Mouse (Mus musculus): Measurements from ENCODE around the gene Ccdc70. TPM values are rescaled to one million over a fixed set of nuclear protein-coding genes. Genes with fewer than 3 reads are reported as not detected.
"Not testable (repeated sequence)": the region's sequence is repeated elsewhere in the genome, so short reads cannot be mapped to it uniquely, and the experiment has no call there.

The Ccdc70 gene
- polyA plus RNA-seq (2012; rRNA removed) (not detected in 2 replicates), polyA plus RNA-seq (2014; fragmentation: Nextera tagmentation; extraction: Ambion mirVana) (not detected in 2 replicates)

- Histone ChIP-seq H3K4me3 (ENCODE audit: insufficient read depth in 1 of 2, low read depth in 2 of 2, low read length in 2 of 2) (no peak within 1 kb of the TSS), H3K4me2 (ENCODE audit: low read depth) (no peak within 1 kb of the TSS), H3K4me1 (replicated peaks; ENCODE audit: control insufficient read depth in 2 of 2, insufficient read depth in 2 of 2, low read length in 1 of 2) (no peaks in the 10 kb centered on the region), H3K9me3 (ENCODE audit: control insufficient read depth, low read length) (no peaks in the 10 kb centered on the region), H3K9ac (replicated peaks) (no peak within 1 kb of the TSS), H3K27me3 (ENCODE audit: control insufficient read depth, insufficient read depth, low read length) (no peaks in the 10 kb centered on the region), H3K36me3 (replicated peaks; ENCODE audit: control insufficient read depth, insufficient read depth, low read depth) (no peaks in the 10 kb centered on the region), H3K27ac (no peak within 1 kb of the TSS)
- no peak for DNase-seq (ENCODE audit: low read depth in 3 of 3, low spot score in 3 of 3)
- TF ChIP-seq EP300 (IDR thresholded peaks at IDR 0.05; ENCODE audit: low read depth) (no peak), CTCF (IDR thresholded peaks at IDR 0.05; ENCODE audit: low read depth) (no peak)
- 66% methylated on average over 3 of the region's 3 CpGs for WGBS (ENCODE audit: insufficient replicate concordance)
- no peak for ATAC-seq (ENCODE audit: insufficient read depth)
Observed at GRCm38 (mm10) chr8:21969475-21969874, at the start of gene Ccdc70. Ccdc70 (plus strand) TSS chr8:21969775.

GRCm38 (mm10) chr8:21930754-21931153 is 38.8 kb upstream of the Ccdc70 start:
- DNase-seq (ENCODE audit: low read depth in 3 of 3, low spot score in 3 of 3); H3K27ac ChIP-seq; H3K27me3 ChIP-seq (ENCODE audit: control insufficient read depth, insufficient read depth, low read length); H3K36me3 ChIP-seq (replicated peaks; ENCODE audit: control insufficient read depth, insufficient read depth, low read depth); H3K9me3 ChIP-seq (ENCODE audit: control insufficient read depth, low read length); H3K4me1 ChIP-seq (replicated peaks; ENCODE audit: control insufficient read depth in 2 of 2, insufficient read depth in 2 of 2, low read length in 1 of 2); H3K9ac ChIP-seq (replicated peaks); H3K4me3 ChIP-seq (ENCODE audit: insufficient read depth in 1 of 2, low read depth in 2 of 2, low read length in 2 of 2); ATAC-seq (ENCODE audit: insufficient read depth); H3K4me2 ChIP-seq (ENCODE audit: low read depth): not testable (repeated sequence)
- 53% methylated on average over 3 of the region's 3 CpGs for WGBS (ENCODE audit: insufficient replicate concordance)

- H3K4me1 ChIP-seq (replicated peaks; ENCODE audit: control insufficient read depth in 2 of 2, insufficient read depth in 2 of 2, low read length in 1 of 2): no peaks in the 10 kb centered on the region
- 73% methylated on average over 6 of the region's 6 CpGs for WGBS (ENCODE audit: insufficient replicate concordance)
- DNase-seq (ENCODE audit: low read depth in 3 of 3, low spot score in 3 of 3) (no peak), ATAC-seq (ENCODE audit: insufficient read depth) (no peak)
- no peak within 1 kb of the TSS for H3K27ac ChIP-seq
- no peaks in the 10 kb centered on the region for H3K36me3 ChIP-seq (replicated peaks; ENCODE audit: control insufficient read depth, insufficient read depth, low read depth)
- H3K9me3 ChIP-seq (ENCODE audit: control insufficient read depth, low read length): no peaks in the 10 kb centered on the region
- H3K27me3 ChIP-seq (ENCODE audit: control insufficient read depth, insufficient read depth, low read length): no peaks in the 10 kb centered on the region
- no peak within 1 kb of the TSS for H3K9ac ChIP-seq (replicated peaks)
- no peak within 1 kb of the TSS for H3K4me3 ChIP-seq (ENCODE audit: insufficient read depth in 1 of 2, low read depth in 2 of 2, low read length in 2 of 2)
- no peak within 1 kb of the TSS for H3K4me2 ChIP-seq (ENCODE audit: low read depth)
- TF ChIP-seq EP300 (IDR thresholded peaks at IDR 0.05; ENCODE audit: low read depth) (no peak), CTCF (IDR thresholded peaks at IDR 0.05; ENCODE audit: low read depth) (no peak)
Observed at GRCm38 (mm10) chr8:21932610-21933009, 37.0 kb upstream of the Ccdc70 start, which contains the start of gene Defb15. Defb15 (minus strand) TSS chr8:21932710.

- not testable (repeated sequence) for ATAC-seq (ENCODE audit: insufficient read depth); H3K9ac ChIP-seq (replicated peaks); H3K4me2 ChIP-seq (ENCODE audit: low read depth); H3K27ac ChIP-seq; H3K27me3 ChIP-seq (ENCODE audit: control insufficient read depth, insufficient read depth, low read length); H3K4me1 ChIP-seq (replicated peaks; ENCODE audit: control insufficient read depth in 2 of 2, insufficient read depth in 2 of 2, low read length in 1 of 2); H3K4me3 ChIP-seq (ENCODE audit: insufficient read depth in 1 of 2, low read depth in 2 of 2, low read length in 2 of 2); H3K36me3 ChIP-seq (replicated peaks; ENCODE audit: control insufficient read depth, insufficient read depth, low read depth); DNase-seq (ENCODE audit: low read depth in 3 of 3, low spot score in 3 of 3); H3K9me3 ChIP-seq (ENCODE audit: control insufficient read depth, low read length)
- 59% methylated on average over 4 of the region's 4 CpGs for WGBS (ENCODE audit: insufficient replicate concordance)
Observed at GRCm38 (mm10) chr8:21938052-21938451, 31.5 kb upstream of the Ccdc70 start, which contains the start of gene Defb35. Defb35 (plus strand) TSS chr8:21938352.

GRCm38 (mm10) chr8:21946462-21946861 is 23.1 kb upstream of the Ccdc70 start, which contains the start of gene Defb13:
Defb13 (plus strand) TSS chr8:21946762.
- H3K4me2 ChIP-seq (ENCODE audit: low read depth): no peak within 1 kb of the TSS
- no peaks in the 10 kb centered on the region for H3K9me3 ChIP-seq (ENCODE audit: control insufficient read depth, low read length)
- WGBS (ENCODE audit: insufficient replicate concordance): 65% methylated on average over 6 of the region's 6 CpGs
- ATAC-seq (ENCODE audit: insufficient read depth) (no peak), DNase-seq (ENCODE audit: low read depth in 3 of 3, low spot score in 3 of 3) (no peak)
- H3K27me3 ChIP-seq (ENCODE audit: control insufficient read depth, insufficient read depth, low read length): no peaks in the 10 kb centered on the region
- no peaks in the 10 kb centered on the region for H3K36me3 ChIP-seq (replicated peaks; ENCODE audit: control insufficient read depth, insufficient read depth, low read depth)
- H3K4me3 ChIP-seq (ENCODE audit: insufficient read depth in 1 of 2, low read depth in 2 of 2, low read length in 2 of 2): no peak within 1 kb of the TSS
- H3K4me1 ChIP-seq (replicated peaks; ENCODE audit: control insufficient read depth in 2 of 2, insufficient read depth in 2 of 2, low read length in 1 of 2): no peaks in the 10 kb centered on the region
- H3K9ac ChIP-seq (replicated peaks): no peak within 1 kb of the TSS
- no peak for TF ChIP-seq EP300 (IDR thresholded peaks at IDR 0.05; ENCODE audit: low read depth)
- H3K27ac ChIP-seq: no peak within 1 kb of the TSS
